Mouse (Mus musculus) brain, embryonic 14.5 days (tissue): ENCODE measurements at regions not wholly inside any gene's neighbourhood (a gene's known extent, or its start where the extent isn't known, plus 50 kb on each side); places are given as distances from the start of the nearest gene placed in this dataset.

Experiments
- CTCF ChIP-seq: fragments of 200-500 bp; IDR thresholded peaks from 2 replicates; pipeline ENCODE4 v1.5.1; 2012; ENCODE audit warnings: inconsistent platforms, mild to moderate bottlenecking, moderate library complexity, borderline replicate concordance; ENCODE audit not compliant: insufficient read depth, insufficient read length; ENCODE audit errors: extremely low read depth
- POLR2A ChIP-seq: fragments of 200-500 bp; IDR thresholded peaks from 2 replicates; pipeline ENCODE4 v1.6.1; 2012; ENCODE audit warnings: mild to moderate bottlenecking, inconsistent platforms, borderline replicate concordance; ENCODE audit not compliant: poor library complexity, insufficient read depth, insufficient read length, severe bottlenecking; ENCODE audit errors: extremely low read depth

DNA sequence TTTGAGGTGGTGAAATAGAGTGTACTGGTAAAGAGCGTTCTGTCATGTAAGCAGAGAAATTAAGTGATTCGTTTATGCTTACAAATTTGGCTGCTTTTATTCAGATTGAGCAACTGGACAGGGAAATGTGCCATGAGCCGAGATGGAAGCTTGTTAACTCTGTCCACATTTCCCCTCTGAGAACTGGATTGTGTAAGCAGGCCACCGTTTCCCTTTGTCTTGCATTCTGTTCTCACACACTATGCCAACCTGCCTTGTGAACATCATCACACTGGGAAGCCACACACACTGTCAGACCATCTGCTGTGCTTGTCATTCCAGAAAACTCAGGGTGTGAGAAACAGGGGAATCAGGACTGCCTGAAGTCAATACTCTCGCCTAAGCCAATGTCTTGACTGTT, 388.8 kb downstream of the Tecrl start:
- TF ChIP-seq POLR2A (no peak), CTCF (no peak)
